Mouse (Mus musculus): ENCODE data around the gene Krt9. TPM values are rescaled to one million over a fixed set of nuclear protein-coding genes. Genes with fewer than 3 reads are reported as not detected.

Krt9 gene
- polyA plus RNA-seq, 1 experiment from 2014 or later = not detected

- no peak overlapping the region for H3K27ac ChIP-seq (ENCODE audit: low read length)
- H3K36me3 ChIP-seq (ENCODE audit: control insufficient read depth, insufficient read depth, low read length) = no peaks in the 10 kb centered on the region
- no peaks in the 10 kb centered on the region for H3K9me3 ChIP-seq (ENCODE audit: control insufficient read depth, low read length)
- whole genome bisulfite sequencing = 25% methylated on average over 7 of the region's 7 CpGs
- H3K4me1 ChIP-seq (replicated peaks; ENCODE audit: control insufficient read depth, insufficient read depth, low read length) = peaks cover 4% of the 10 kb centered on the region; the same call in 1 of the 2 replicates
- H3K27me3 ChIP-seq (ENCODE audit: control insufficient read depth, insufficient read depth, low read depth, low read length) = no peaks in the 10 kb centered on the region
- ATAC-seq (ENCODE audit: low read depth) = no peak
- no peak overlapping the region for H3K4me3 ChIP-seq (ENCODE audit: low read length)
- H3K4me2 ChIP-seq (ENCODE audit: low read depth, low read length) = no peak overlapping the region
- no peak overlapping the region for H3K9ac ChIP-seq (ENCODE audit: low read length)
These were observed 28.7 kb downstream of the Krt9 start for GRCm38 (mm10) chr11:100164392-100164791.

- Histone ChIP-seq H3K4me3 (ENCODE audit: low read length) (no peak overlapping the region), H3K9me3 (ENCODE audit: control insufficient read depth, low read length) (no peaks in the 10 kb centered on the region), H3K36me3 (ENCODE audit: control insufficient read depth, insufficient read depth, low read length) (no peaks in the 10 kb centered on the region), H3K27ac (ENCODE audit: low read length) (no peak overlapping the region), H3K4me2 (ENCODE audit: low read depth, low read length) (no peak overlapping the region), H3K27me3 (ENCODE audit: control insufficient read depth, insufficient read depth, low read depth, low read length) (no peaks in the 10 kb centered on the region), H3K4me1 (replicated peaks; ENCODE audit: control insufficient read depth, insufficient read depth, low read length) (peaks cover 3% of the 10 kb centered on the region; the same call in 1 of the 2 replicates), H3K9ac (ENCODE audit: low read length) (no peak overlapping the region)
- no peak for ATAC-seq (ENCODE audit: low read depth)
- 54% methylated on average over 6 of the region's 6 CpGs for WGBS
These were observed 35.1 kb downstream of the Krt9 start for GRCm38 (mm10) chr11:100157908-100158477.

GRCm38 (mm10) chr11:100157331-100157730 is 35.7 kb downstream of the Krt9 start:
- ATAC-seq (ENCODE audit: low read depth) = no peak
- no peak overlapping the region for H3K27ac ChIP-seq (ENCODE audit: low read length)
- 71% methylated on average over 3 of the region's 3 CpGs for WGBS
- H3K4me1 ChIP-seq (replicated peaks; ENCODE audit: control insufficient read depth, insufficient read depth, low read length) = peaks cover 3% of the 10 kb centered on the region; the same call in 1 of the 2 replicates
- no peaks in the 10 kb centered on the region for H3K27me3 ChIP-seq (ENCODE audit: control insufficient read depth, insufficient read depth, low read depth, low read length)
- no peak overlapping the region for H3K4me3 ChIP-seq (ENCODE audit: low read length)
- H3K9me3 ChIP-seq (ENCODE audit: control insufficient read depth, low read length) = no peaks in the 10 kb centered on the region
- H3K9ac ChIP-seq (ENCODE audit: low read length) = no peak overlapping the region
- no peak overlapping the region for H3K4me2 ChIP-seq (ENCODE audit: low read depth, low read length)
- no peaks in the 10 kb centered on the region for H3K36me3 ChIP-seq (ENCODE audit: control insufficient read depth, insufficient read depth, low read length)

GRCm38 (mm10) chr11:100155497-100156255 is 37.4 kb downstream of the Krt9 start:
- ATAC-seq (ENCODE audit: low read depth) = peak; percentile 74
- no peaks in the 10 kb centered on the region for H3K9me3 ChIP-seq (ENCODE audit: control insufficient read depth, low read length)
- no peak overlapping the region for H3K9ac ChIP-seq (ENCODE audit: low read length)
- peaks cover 3% of the 10 kb centered on the region; the same call in 1 of the 2 replicates for H3K4me1 ChIP-seq (replicated peaks; ENCODE audit: control insufficient read depth, insufficient read depth, low read length)
- no peaks in the 10 kb centered on the region for H3K36me3 ChIP-seq (ENCODE audit: control insufficient read depth, insufficient read depth, low read length)
- 38% methylated on average over 8 of the region's 8 CpGs for WGBS
- H3K4me3 ChIP-seq (ENCODE audit: low read length) = no peak overlapping the region
- peak overlapping the region; percentile 26 for H3K27ac ChIP-seq (ENCODE audit: low read length)
- H3K4me2 ChIP-seq (ENCODE audit: low read depth, low read length) = no peak overlapping the region
- H3K27me3 ChIP-seq (ENCODE audit: control insufficient read depth, insufficient read depth, low read depth, low read length) = no peaks in the 10 kb centered on the region

- WGBS = 50% methylated on average over 9 of the region's 9 CpGs
- Histone ChIP-seq H3K27ac (ENCODE audit: low read length) (no peak within 1 kb of the TSS), H3K9me3 (ENCODE audit: control insufficient read depth, low read length) (no peaks in the 10 kb centered on the region), H3K36me3 (ENCODE audit: control insufficient read depth, insufficient read depth, low read length) (no peaks in the 10 kb centered on the region), H3K4me2 (ENCODE audit: low read depth, low read length) (no peak within 1 kb of the TSS), H3K27me3 (ENCODE audit: control insufficient read depth, insufficient read depth, low read depth, low read length) (peaks cover 16% of the 10 kb centered on the region), H3K9ac (ENCODE audit: low read length) (no peak within 1 kb of the TSS), H3K4me3 (ENCODE audit: low read length) (no peak within 1 kb of the TSS), H3K4me1 (replicated peaks; ENCODE audit: control insufficient read depth, insufficient read depth, low read length) (no peaks in the 10 kb centered on the region)
- no peak for ATAC-seq (ENCODE audit: low read depth)
These were observed 44.3 kb downstream of the Krt9 start, which contains the start of gene Krt19 for GRCm38 (mm10) chr11:100148615-100149330. Gene Krt19 (minus strand): TSS chr11:100148665.

GRCm38 (mm10) chr11:100147566-100148353 is 45.3 kb downstream of the Krt9 start:
- H3K27ac ChIP-seq (ENCODE audit: low read length) = no peak overlapping the region
- no peak overlapping the region for H3K4me3 ChIP-seq (ENCODE audit: low read length)
- no peaks in the 10 kb centered on the region for H3K4me1 ChIP-seq (replicated peaks; ENCODE audit: control insufficient read depth, insufficient read depth, low read length)
- peaks cover 16% of the 10 kb centered on the region for H3K27me3 ChIP-seq (ENCODE audit: control insufficient read depth, insufficient read depth, low read depth, low read length)
- H3K9ac ChIP-seq (ENCODE audit: low read length) = no peak overlapping the region
- H3K9me3 ChIP-seq (ENCODE audit: control insufficient read depth, low read length) = no peaks in the 10 kb centered on the region
- no peak overlapping the region for H3K4me2 ChIP-seq (ENCODE audit: low read depth, low read length)
- WGBS = 56% methylated on average over 5 of the region's 5 CpGs
- no peaks in the 10 kb centered on the region for H3K36me3 ChIP-seq (ENCODE audit: control insufficient read depth, insufficient read depth, low read length)
- no peak for ATAC-seq (ENCODE audit: low read depth)

- ATAC-seq (ENCODE audit: low read depth) = peak; percentile 92
These were observed 47.0 kb downstream of the Krt9 start for GRCm38 (mm10) chr11:100145858-100146560.

GRCm38 (mm10) chr11:100145104-100145503 is 47.9 kb downstream of the Krt9 start:
- Histone ChIP-seq H3K9me3 (ENCODE audit: control insufficient read depth, low read length) (no peaks in the 10 kb centered on the region), H3K4me2 (ENCODE audit: low read depth, low read length) (peak overlapping the region; percentile 51), H3K36me3 (ENCODE audit: control insufficient read depth, insufficient read depth, low read length) (no peaks in the 10 kb centered on the region), H3K27me3 (ENCODE audit: control insufficient read depth, insufficient read depth, low read depth, low read length) (peaks cover 16% of the 10 kb centered on the region), H3K27ac (ENCODE audit: low read length) (peak overlapping the region; percentile 95), H3K9ac (ENCODE audit: low read length) (peak overlapping the region; percentile 74), H3K4me3 (ENCODE audit: low read length) (peak overlapping the region; percentile 58), H3K4me1 (replicated peaks; ENCODE audit: control insufficient read depth, insufficient read depth, low read length) (no peaks in the 10 kb centered on the region)
- peak; percentile 52 for ATAC-seq (ENCODE audit: low read depth)
- WGBS = 0% methylated on average over 20 of the region's 20 CpGs

More at GRCm38 (mm10) chr11:100145858-100146560, 47.0 kb downstream of the Krt9 start:
- Histone ChIP-seq H3K4me1 (replicated peaks; ENCODE audit: control insufficient read depth, insufficient read depth, low read length) (no peaks in the 10 kb centered on the region), H3K36me3 (ENCODE audit: control insufficient read depth, insufficient read depth, low read length) (no peaks in the 10 kb centered on the region), H3K9ac (ENCODE audit: low read length) (peak overlapping the region; percentile 74), H3K9me3 (ENCODE audit: control insufficient read depth, low read length) (no peaks in the 10 kb centered on the region), H3K4me2 (ENCODE audit: low read depth, low read length) (peak overlapping the region; percentile 51), H3K27me3 (ENCODE audit: control insufficient read depth, insufficient read depth, low read depth, low read length) (peaks cover 16% of the 10 kb centered on the region), H3K4me3 (ENCODE audit: low read length) (peak overlapping the region; percentile 58), H3K27ac (ENCODE audit: low read length) (peak overlapping the region; percentile 95)
- 2% methylated on average over 13 of the region's 13 CpGs for WGBS
